Mouse (Mus musculus) bone marrow, adult 2 months (tissue): ENCODE data around the gene Pnpla6. TPM values are rescaled to one million over a fixed set of nuclear protein-coding genes. Genes with fewer than 3 reads are reported as not detected.
A peak's percentile ranks its signal among the peaks of the same experiment; 100 is the strongest.

Experiments
- H3K27ac ChIP-seq: fragments of 200-500 bp; 2 replicates; pipeline ENCODE4 v1.5.1; 2012; ENCODE audit warnings: low read depth, mild to moderate bottlenecking, control low read depth, inconsistent platforms, low read length; ENCODE audit not compliant: control insufficient read depth, poor library complexity, insufficient read depth
- H3K4me1 ChIP-seq: fragments of 200-500 bp; 2 replicates; pipeline ENCODE4 v1.6.1; 2011; ENCODE audit warnings: low read length; ENCODE audit not compliant: control insufficient read depth, insufficient read depth
- H3K4me3 ChIP-seq: fragments of 200-500 bp; replicated peaks from 2 replicates; pipeline ENCODE3; 2011; ENCODE audit warnings: mild to moderate bottlenecking, low read depth, low read length, control low read depth; ENCODE audit not compliant: control insufficient read depth
- CTCF ChIP-seq: fragments of 200-500 bp; IDR thresholded peaks from 2 replicates; pipeline ENCODE4 v1.5.1; 2011; ENCODE audit warnings: low read length, control low read depth; ENCODE audit not compliant: control insufficient read depth, insufficient read depth
- POLR2A ChIP-seq: fragments of 200-500 bp; IDR thresholded peaks from 2 replicates; pipeline ENCODE4 v1.6.1; 2011; ENCODE audit warnings: low read depth, mild to moderate bottlenecking, control low read depth, low read length, borderline replicate concordance; ENCODE audit not compliant: control insufficient read depth
- whole genome bisulfite sequencing: fragments of 180-500 bp; shearing (Covaris S2); methylation state at CpG from one replicate; pipeline ENCODE4 v1.1.7; 2018; 5-methylcytosine and 5-hydroxymethylcytosine counted together
- polyA plus RNA-seq: library from polyadenylated mRNA; stranded (reverse); fragments of >200 nt; gene quantifications from 2 replicates; pipeline ENCODE4 v1.2.4, GENCODE M21; 2011; ENCODE audit warnings: low replicate concordance; ENCODE audit not compliant: missing spikeins, insufficient read depth, insufficient read length

Pnpla6 gene
- polyA plus RNA-seq, 1 experiment: 52.7 TPM

DNA sequence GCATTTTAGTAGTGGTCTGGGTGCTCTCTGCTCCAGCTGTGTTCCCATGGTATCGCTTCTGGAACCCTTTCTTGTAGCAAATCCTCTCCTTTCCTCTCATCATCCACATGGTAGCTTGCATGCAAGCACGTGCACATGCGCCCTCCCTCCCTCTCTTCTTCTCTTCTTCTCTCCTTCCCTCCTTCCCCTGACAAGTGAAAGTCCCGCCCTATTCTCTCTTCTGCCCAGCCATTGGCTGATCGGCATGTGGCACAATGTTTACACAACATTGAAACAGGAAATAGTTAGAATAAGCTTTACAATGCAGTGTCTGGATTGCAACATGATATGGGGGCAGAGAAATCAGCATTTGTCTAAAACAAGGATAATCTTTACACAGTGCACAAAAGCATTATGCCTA is 33.6 kb upstream of the Pnpla6 start:
- 40% methylated on average over 5 of the region's 5 CpGs for WGBS
- Histone ChIP-seq H3K4me1 (peaks cover 2% of the 10 kb centered on the region), H3K4me3 (peak overlapping the region; percentile 50), H3K27ac (no peak overlapping the region)
- no peak for TF ChIP-seq CTCF

DNA sequence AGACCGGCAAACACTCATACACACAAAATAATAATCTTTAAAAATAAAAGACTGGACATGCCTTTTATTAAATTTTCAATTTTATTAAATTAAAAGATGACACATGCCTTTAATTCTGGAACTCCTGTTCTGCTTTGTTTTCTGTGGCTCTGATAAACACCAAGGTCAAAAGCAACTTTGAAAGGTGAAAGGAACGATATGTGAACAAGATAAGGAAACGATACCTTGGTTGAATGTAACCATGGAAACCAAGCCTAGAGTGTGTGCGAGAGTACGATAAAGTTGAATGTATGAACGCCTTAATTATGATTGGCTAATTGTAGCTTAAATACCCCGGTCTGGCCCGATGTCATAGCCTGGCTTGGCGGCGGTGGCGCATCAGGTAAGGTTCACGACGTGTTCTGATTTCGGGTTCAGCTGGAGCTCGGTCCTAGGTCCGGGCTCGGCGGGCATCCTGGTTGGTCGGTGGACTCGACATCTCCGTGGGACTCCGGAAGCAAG is 32.9 kb upstream of the Pnpla6 start:
- WGBS: 85% methylated on average over 22 of the region's 22 CpGs
- Histone ChIP-seq H3K4me3 (no peak overlapping the region), H3K27ac (no peak overlapping the region), H3K4me1 (peaks cover 2% of the 10 kb centered on the region)
- TF ChIP-seq POLR2A (no peak), CTCF (no peak)

DNA sequence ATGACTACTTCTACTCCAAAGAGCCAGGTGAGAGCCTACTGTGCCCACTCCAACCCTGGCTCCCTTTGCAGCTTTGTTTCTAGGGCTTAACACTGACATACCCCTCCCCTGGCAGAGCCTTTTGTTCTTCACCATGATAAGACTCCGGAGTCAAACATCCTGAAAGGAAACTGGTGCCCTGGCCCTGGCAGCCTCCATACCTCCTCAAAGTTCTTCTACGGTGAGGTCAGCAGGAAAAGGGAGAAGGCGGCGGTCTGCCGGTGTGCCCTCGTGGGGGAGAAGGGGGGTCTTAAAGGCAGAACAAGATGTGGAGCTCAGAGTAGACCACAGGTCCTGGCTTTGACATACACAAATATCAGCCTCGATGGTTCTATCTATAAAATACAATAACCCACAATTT is 31.6 kb upstream of the Pnpla6 start:
- H3K4me3 ChIP-seq: no peak overlapping the region
- H3K27ac ChIP-seq: no peak overlapping the region
- peaks cover 2% of the 10 kb centered on the region for H3K4me1 ChIP-seq
- TF ChIP-seq POLR2A (no peak), CTCF (no peak)
- WGBS: 15% methylated on average over 7 of the region's 7 CpGs

DNA sequence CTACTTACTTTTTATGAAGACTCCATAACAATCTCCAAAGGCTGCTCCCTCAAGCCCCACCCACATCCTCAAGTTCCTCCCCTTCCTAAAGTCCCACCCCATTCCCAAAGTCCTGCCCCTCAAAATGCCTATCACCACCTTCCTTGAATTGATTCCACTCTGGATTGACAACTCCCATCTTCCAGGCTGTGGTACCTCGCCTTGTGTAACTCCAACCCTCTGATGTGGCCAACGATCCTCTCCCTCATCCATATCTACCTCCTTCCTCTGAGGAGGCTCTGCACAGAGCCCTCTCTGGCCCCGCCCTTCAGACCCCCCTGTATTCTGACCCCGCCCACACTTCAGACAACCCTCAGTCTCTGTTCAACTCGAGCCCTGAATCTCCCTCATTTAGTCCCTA is 30.0 kb upstream of the Pnpla6 start:
- Histone ChIP-seq H3K4me1 (peaks cover 2% of the 10 kb centered on the region), H3K27ac (no peak overlapping the region), H3K4me3 (no peak overlapping the region)
- WGBS: 39% methylated on average over 5 of the region's 5 CpGs
- TF ChIP-seq POLR2A: no peak

DNA sequence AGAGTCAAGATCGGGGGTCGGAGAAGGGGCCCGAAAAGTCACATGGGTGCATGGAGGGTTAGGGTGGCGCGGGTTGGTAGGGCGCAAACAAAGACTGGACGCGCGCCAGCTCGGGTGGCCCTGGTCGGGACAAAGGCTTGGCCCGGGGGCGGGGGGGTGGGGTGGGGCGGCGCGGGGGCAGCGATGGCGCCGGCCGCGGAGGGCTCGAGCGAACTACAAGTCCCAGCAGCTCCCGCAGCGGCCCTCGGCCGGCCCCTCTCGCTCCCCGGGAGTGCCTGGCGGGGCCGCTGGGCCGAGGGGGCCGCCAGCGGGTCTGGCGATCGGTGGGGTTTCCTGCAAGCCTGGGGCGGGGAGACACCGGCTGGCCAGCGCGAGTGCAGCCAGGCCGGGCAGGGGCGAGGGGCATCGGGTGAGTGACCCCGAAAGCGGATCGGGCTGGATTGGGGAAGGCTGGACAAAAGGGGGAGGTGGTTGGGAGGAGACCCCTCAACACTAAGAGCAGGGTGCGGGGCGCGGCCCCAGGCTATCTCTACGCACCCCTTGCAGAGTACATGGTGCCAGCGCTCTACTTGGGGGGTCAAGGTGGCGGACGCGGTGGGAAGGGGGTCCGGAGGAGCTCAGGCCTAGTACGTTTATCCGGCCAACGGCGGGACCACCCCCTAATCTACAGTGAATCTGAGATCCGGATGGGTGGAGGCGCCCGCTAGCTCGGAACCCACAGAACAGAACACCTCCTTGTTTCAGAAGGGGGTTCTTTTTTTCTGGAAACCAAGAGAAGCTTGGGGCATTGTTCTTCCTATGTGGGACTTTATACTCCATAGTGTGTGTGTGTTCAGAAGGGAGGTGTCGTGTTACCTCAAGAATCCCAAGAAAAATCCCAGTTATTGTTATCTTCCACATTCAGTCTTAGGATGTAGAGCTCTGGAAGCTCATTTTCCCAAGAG is 22.0 kb upstream of the Pnpla6 start, which contains the start of gene Zfp358:
Gene Zfp358 (plus strand): TSS at position 238 of the 944 bp plus-strand sequence.
- Histone ChIP-seq H3K4me1 (no peaks in the 10 kb centered on the region; the same call in 1 of the 2 replicates), H3K4me3 (peak within 1 kb of the TSS; percentile 91), H3K27ac (no peak within 1 kb of the TSS; the same call in 1 of the 2 replicates)
- 1% methylated on average over 64 of the region's 64 CpGs for WGBS
- TF ChIP-seq CTCF: no peak
- peak; percentile 20; the same call in 1 of the 2 replicates for TF ChIP-seq POLR2A

- no peak overlapping the region for H3K4me3 ChIP-seq
- H3K4me1 ChIP-seq: peaks cover 1% of the 10 kb centered on the region; the same call in 1 of the 2 replicates
- no peak overlapping the region for H3K27ac ChIP-seq
- TF ChIP-seq POLR2A (no peak), CTCF (no peak)
- 23% methylated on average over 6 of the region's 6 CpGs for WGBS
Observed at GRCm38 (mm10) chr8:3493845-3494208, 21.4 kb upstream of the Pnpla6 start.

DNA sequence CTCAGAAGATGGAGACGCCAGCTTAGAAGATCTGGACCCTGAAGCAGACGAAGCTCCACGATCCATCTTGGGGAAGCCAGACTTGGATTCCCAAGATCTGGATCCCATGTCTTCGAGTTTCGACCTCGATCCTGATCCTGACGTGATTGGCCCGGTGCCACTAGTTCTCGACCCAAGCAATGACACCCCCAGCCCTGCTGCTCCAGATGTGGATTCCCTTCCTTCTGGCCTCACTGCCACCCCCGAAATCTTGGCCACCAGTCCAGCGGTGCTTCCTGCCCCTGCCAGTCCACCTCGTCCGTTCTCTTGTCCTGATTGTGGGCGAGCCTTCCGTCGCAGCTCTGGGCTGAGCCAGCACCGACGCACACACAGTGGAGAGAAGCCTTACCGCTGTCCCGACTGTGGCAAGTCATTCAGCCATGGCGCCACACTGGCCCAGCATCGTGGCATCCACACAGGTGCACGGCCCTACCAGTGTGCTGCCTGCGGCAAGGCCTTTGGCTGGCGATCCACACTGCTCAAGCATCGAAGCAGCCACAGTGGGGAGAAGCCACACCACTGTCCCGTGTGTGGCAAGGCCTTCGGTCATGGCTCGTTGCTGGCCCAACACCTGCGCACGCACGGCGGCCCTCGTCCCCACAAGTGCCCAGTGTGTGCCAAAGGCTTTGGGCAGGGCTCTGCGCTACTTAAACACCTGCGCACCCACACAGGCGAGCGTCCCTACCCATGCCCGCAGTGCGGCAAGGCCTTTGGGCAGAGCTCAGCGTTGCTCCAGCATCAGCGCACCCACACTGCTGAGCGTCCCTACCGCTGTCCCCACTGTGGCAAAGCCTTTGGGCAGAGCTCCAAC is 19.4 kb upstream of the Pnpla6 start:
- no peak overlapping the region for H3K27ac ChIP-seq
- H3K4me3 ChIP-seq: no peak overlapping the region
- peaks cover 1% of the 10 kb centered on the region; the same call in 1 of the 2 replicates for H3K4me1 ChIP-seq
- 94% methylated on average over 44 of the region's 44 CpGs for WGBS
- TF ChIP-seq POLR2A: peak; percentile 26; the same call in 1 of the 2 replicates
- no peak for TF ChIP-seq CTCF

DNA sequence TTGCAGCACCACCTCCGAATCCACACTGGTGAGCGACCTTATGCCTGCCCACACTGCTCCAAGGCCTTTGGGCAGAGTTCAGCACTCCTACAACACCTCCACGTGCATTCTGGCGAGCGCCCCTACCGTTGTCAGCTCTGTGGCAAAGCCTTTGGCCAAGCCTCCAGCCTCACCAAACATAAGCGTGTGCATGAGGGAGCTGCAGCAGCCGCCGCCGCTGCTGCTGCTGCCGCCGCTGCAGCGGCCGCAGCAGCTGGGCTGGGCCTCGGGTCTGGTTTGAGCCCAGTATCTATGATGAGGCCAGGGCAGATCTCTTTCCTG is 18.8 kb upstream of the Pnpla6 start:
- 89% methylated on average over 15 of the region's 15 CpGs for WGBS
- Histone ChIP-seq H3K4me3 (no peak overlapping the region), H3K4me1 (peaks cover 3% of the 10 kb centered on the region; the same call in 1 of the 2 replicates), H3K27ac (no peak overlapping the region)
- TF ChIP-seq CTCF: no peak
- TF ChIP-seq POLR2A: no peak
